Mouse (Mus musculus) cortical plate, adult 2 months (tissue): ENCODE data around the gene Spag6. TPM values are rescaled to one million over a fixed set of nuclear protein-coding genes. Genes with fewer than 3 reads are reported as not detected.

Source experiments
- H3K27ac ChIP-seq: fragments of 200-500 bp; 2 replicates; pipeline ENCODE4 v1.5.1; 2012; ENCODE audit warnings: low read length, control low read depth, inconsistent platforms; ENCODE audit not compliant: insufficient read depth
- H3K4me1 ChIP-seq: fragments of 200-500 bp; 2 replicates; pipeline ENCODE4 v1.6.1; 2011; ENCODE audit warnings: low read length; ENCODE audit not compliant: control insufficient read depth, insufficient read depth
- H3K4me3 ChIP-seq: fragments of 200-500 bp; 2 replicates; pipeline ENCODE4 v1.5.1; 2011; ENCODE audit warnings: mild to moderate bottlenecking, low read length, control low read depth; ENCODE audit not compliant: insufficient read depth
- CTCF ChIP-seq: fragments of 200-500 bp; IDR thresholded peaks from 2 replicates; pipeline ENCODE4 v1.5.1; 2011; ENCODE audit warnings: mild to moderate bottlenecking, control low read depth, low read length; ENCODE audit not compliant: insufficient read depth; ENCODE audit errors: extremely low read depth
- POLR2A ChIP-seq: fragments of 200-500 bp; IDR thresholded peaks from 2 replicates; pipeline ENCODE4 v1.6.1; 2011; ENCODE audit warnings: mild to moderate bottlenecking, low read length, control low read depth; ENCODE audit not compliant: insufficient read depth; ENCODE audit errors: extremely low read depth
- polyA plus RNA-seq: library from polyadenylated mRNA; depleted of rRNA; stranded (reverse); fragments of >200 nt; gene quantifications from 2 replicates; pipeline ENCODE4 v1.2.3, GENCODE M21; 2012

Gene Spag6
- polyA plus RNA-seq, 1 experiment: 6.7 TPM

DNA sequence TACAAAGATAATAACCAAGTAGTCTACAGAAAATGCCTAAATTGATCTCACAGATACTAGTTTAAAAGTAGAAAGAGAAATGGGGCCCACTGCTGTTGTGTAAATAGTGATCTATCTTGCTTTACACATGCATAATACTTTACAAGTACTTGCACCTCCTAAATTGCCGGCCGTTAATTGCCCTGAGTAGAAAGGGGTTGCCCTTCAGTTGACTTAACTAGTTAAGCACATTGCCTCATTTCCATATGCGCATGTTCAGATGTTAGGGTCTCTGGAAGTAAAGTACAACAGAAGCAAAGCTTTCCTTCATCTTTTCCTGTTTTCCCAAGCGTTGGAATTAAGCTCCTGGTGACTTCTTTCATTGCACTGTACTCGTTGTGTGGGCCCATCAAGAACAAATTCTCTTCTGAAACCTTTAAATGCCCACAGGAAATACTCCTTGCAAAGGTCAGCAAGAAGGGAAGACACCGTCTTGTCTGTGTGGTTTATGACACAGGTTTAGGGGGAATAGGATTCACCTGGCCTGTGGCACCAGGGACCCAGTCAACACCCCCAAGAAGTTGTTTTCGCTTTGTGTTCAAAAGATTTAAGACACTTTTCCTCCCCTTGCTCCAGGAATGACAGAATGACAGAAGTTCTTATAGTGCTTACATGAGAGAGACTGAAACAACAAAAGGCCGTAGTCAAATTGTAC, 6.9 kb upstream of the Spag6 start:
- no peak overlapping the region for H3K4me3 ChIP-seq
- H3K4me1 ChIP-seq: no peaks in the 10 kb centered on the region; the same call in 1 of the 2 replicates
- TF ChIP-seq CTCF (no peak), POLR2A (no peak)
- H3K27ac ChIP-seq: no peak overlapping the region

DNA sequence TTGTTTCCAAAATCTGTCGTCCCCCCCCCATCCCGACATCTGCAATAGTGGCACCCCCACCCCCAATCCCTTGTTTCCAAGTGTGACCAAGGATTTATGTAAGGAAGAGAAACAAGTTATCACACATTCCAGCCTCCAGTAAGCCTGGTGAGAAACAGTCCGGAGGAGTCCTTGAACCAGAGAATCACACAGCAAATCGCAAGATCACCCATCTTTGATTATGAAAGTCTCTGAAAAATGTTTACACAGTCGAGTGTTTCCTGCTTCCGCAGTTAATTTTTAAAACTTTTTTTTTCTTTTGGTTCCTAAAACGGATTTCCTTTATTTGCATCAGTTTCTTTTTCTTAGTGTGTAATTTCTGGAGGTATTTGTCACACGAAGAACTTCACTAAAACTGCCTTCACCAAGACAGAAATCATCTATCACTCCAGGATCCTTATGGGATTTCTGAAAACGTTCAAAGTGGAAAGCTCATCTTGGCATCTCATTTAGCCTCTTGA, 6.1 kb upstream of the Spag6 start:
- H3K27ac ChIP-seq: no peak overlapping the region
- no peak for TF ChIP-seq POLR2A
- no peak for TF ChIP-seq CTCF
- H3K4me1 ChIP-seq: no peaks in the 10 kb centered on the region; the same call in 1 of the 2 replicates
- no peak overlapping the region for H3K4me3 ChIP-seq

GRCm38 (mm10) chr2:18688286-18688685, 5.5 kb upstream of the Spag6 start:
- TF ChIP-seq POLR2A: no peak
- TF ChIP-seq CTCF: no peak
- Histone ChIP-seq H3K4me3 (peak overlapping the region; percentile 33; the same call in 1 of the 2 replicates), H3K4me1 (no peaks in the 10 kb centered on the region; the same call in 1 of the 2 replicates), H3K27ac (no peak overlapping the region)

DNA sequence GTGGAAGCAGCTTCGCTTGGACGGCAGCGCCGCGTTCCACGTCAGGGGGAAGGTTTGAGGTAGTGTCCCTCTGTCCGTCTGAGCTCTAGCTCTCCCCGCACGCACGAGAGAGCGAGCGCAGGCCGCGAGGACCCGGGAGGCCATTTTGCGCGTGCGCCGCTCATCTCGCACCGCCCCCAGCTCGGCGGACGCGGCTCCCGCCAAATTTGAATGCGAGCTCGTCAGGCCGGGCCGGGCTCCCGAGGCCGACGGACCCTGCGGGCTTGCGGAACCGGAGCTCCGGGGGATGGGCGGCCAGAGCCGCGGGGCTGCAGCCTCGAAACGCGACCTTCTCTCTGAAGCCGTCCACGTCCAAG, 5.1 kb upstream of the Spag6 start:
- no peaks in the 10 kb centered on the region; the same call in 1 of the 2 replicates for H3K4me1 ChIP-seq
- peak overlapping the region; percentile 33; the same call in 1 of the 2 replicates for H3K4me3 ChIP-seq
- TF ChIP-seq POLR2A (no peak), CTCF (no peak)
- H3K27ac ChIP-seq: no peak overlapping the region

GRCm38 (mm10) chr2:18689064-18689921, 4.5 kb upstream of the Spag6 start:
- Histone ChIP-seq H3K4me1 (no peaks in the 10 kb centered on the region; the same call in 1 of the 2 replicates), H3K4me3 (peak overlapping the region; percentile 33), H3K27ac (no peak overlapping the region)
- TF ChIP-seq POLR2A: no peak
- TF ChIP-seq CTCF: no peak

- Histone ChIP-seq H3K4me1 (no peaks in the 10 kb centered on the region; the same call in 1 of the 2 replicates), H3K27ac (no peak overlapping the region), H3K4me3 (peak overlapping the region; percentile 33; the same call in 1 of the 2 replicates)
- no peak for TF ChIP-seq CTCF
- 0 out of 2 replicates have a peak, but pooled peaks have one; percentile 15 for TF ChIP-seq POLR2A
Observed at GRCm38 (mm10) chr2:18690055-18690691, 3.7 kb upstream of the Spag6 start.

DNA sequence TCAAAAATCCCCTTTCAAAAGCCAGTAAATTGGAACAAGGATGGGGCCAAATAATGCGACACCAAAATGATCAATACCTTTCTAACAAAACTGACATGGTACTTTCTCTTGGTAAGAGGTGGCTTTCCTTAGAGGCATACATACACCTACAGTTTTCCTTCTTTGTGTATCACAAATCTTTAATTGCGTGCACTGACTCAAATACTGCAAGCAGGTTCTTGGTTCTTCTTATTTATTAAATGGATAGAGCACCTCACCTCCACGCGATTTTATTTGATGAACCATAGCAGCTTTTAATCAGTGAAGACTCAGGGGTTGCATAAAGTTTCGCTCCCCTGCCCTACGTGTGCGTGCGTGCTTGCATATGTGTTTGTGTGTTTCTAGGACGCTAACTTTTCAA, 3.1 kb upstream of the Spag6 start:
- no peak overlapping the region for H3K27ac ChIP-seq
- TF ChIP-seq POLR2A (no peak), CTCF (no peak)
- peak overlapping the region; percentile 33; the same call in 1 of the 2 replicates for H3K4me3 ChIP-seq
- H3K4me1 ChIP-seq: no peaks in the 10 kb centered on the region; the same call in 1 of the 2 replicates

GRCm38 (mm10) chr2:18692031-18692430, 1.8 kb upstream of the Spag6 start:
- Histone ChIP-seq H3K4me3 (no peak overlapping the region), H3K4me1 (no peaks in the 10 kb centered on the region; the same call in 1 of the 2 replicates), H3K27ac (no peak overlapping the region)
- TF ChIP-seq POLR2A (no peak), CTCF (no peak)

DNA sequence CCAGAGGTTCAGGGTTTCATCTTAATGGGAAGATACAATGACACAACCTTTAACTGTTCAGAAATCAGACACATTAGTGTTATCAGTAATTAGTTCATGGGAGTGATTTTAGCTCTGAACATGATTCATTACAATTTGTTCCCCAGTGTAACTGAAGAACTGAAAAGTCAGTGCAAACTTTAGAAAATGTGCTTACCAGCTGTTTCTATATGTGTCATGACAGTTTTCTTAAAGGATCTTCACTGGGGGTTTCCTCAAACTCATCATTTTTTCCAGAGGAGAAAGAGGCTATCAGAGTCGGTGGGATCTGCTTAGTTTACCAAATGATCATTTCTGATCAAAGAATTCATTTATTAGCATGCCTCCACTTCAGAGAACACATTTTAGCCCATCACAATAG, 1.3 kb upstream of the Spag6 start:
- H3K4me3 ChIP-seq: no peak overlapping the region
- no peak for TF ChIP-seq CTCF
- TF ChIP-seq POLR2A: no peak
- H3K27ac ChIP-seq: no peak overlapping the region
- no peaks in the 10 kb centered on the region; the same call in 1 of the 2 replicates for H3K4me1 ChIP-seq
